Mouse (Mus musculus): ENCODE measurements around the gene Tmem184b. TPM values are rescaled to one million over a fixed set of nuclear protein-coding genes. Genes with fewer than 3 reads are reported as not detected.

The Tmem184b gene
- polyA plus RNA-seq, 1 experiment from 2014 or later, result 8.7 TPM

DNA sequence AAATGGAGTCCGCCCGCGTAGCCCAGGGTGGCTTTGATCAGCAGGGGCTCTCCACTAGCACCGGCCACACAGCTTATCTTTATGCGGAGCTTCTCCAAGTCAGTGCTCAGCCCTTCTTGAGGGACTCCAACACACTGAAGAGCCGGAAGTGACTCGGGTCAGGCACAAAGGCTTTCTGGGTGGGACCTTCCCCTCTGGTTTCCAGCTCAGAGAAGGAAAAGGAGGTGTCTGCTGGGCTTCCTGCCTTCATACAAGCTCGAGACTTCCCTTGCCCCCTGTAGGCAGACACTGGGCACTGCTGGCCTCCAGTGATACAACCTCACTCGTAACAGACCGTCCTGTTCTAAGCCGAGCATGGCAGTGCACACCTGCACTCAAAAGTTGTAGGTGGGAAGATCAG, 6.6 kb downstream of the Tmem184b start:
- 0 out of 2 replicates have a peak, but pooled peaks have one; percentile 17 for ATAC-seq (ENCODE audit: low read depth)
- DNase-seq, result peak; percentile 40
- no peak overlapping the region for H3K27ac ChIP-seq

DNA sequence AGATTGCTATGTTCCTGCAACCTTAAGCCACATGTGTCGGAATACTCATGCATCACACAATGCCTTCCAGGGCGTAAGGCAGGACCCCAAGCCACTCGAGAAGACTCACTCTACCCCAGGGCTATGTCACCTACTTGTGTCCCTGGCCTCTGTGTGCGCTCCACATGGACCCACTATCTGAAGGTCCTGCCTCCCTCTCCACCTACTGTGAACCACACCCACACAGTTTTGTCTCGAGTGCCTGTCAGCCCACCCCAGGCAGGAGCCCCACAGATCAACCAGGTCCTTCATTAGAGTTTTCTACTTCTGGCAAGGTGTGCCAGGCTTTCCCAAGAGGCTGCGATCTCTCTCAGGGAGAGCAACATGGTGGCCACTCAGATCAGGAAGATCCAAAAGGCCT, 8.1 kb downstream of the Tmem184b start:
- Histone ChIP-seq H3K9me3 (replicated peaks) (no peaks in the 10 kb centered on the region), H3K4me3 (replicated peaks) (no peak overlapping the region), H3K36me3 (no peaks in the 10 kb centered on the region), H3K4me1 (replicated peaks) (peaks cover 81% of the 10 kb centered on the region), H3K4me2 (no peak overlapping the region), H3K27me3 (no peaks in the 10 kb centered on the region), H3K27ac (no peak overlapping the region), H3K9ac (no peak overlapping the region)
- no peak for DNase-seq
- no peak for ATAC-seq (ENCODE audit: low read depth)
- 56% methylated on average over 6 of the region's 6 CpGs for WGBS (ENCODE audit: insufficient replicate concordance)

More for the DNA sequence above, 6.6 kb downstream of the Tmem184b start:
- WGBS (ENCODE audit: insufficient replicate concordance), result 18% methylated on average over 11 of the region's 11 CpGs
- Histone ChIP-seq H3K4me3 (replicated peaks) (no peak overlapping the region), H3K4me1 (replicated peaks) (peaks cover 80% of the 10 kb centered on the region), H3K9ac (no peak overlapping the region), H3K4me2 (peak overlapping the region; percentile 36; the same call in 1 of the 2 replicates), H3K36me3 (no peaks in the 10 kb centered on the region), H3K9me3 (replicated peaks) (no peaks in the 10 kb centered on the region), H3K27me3 (no peaks in the 10 kb centered on the region)

DNA sequence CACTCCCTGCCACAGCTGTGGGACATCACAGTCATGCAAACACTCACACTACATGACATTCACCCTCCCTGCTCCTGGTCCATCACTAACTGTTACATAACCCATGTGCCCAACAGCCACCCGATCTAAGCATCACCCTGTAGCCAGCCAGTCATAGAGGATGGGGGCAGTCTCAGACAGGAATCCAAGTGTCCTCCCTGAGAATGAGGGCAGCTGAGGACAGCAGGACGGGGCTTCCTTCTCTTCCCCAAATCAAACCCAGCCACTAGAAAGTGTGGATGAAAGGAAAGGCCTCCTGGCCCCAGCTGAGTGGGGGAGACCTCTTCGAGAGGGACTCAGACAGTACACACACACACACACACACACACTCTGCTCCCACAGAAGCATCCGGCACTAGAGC, 8.5 kb downstream of the Tmem184b start:
- Histone ChIP-seq H3K4me2 (no peak overlapping the region), H3K27me3 (no peaks in the 10 kb centered on the region), H3K9me3 (replicated peaks) (no peaks in the 10 kb centered on the region), H3K27ac (no peak overlapping the region), H3K4me1 (replicated peaks) (peaks cover 81% of the 10 kb centered on the region), H3K9ac (no peak overlapping the region), H3K4me3 (replicated peaks) (no peak overlapping the region), H3K36me3 (no peaks in the 10 kb centered on the region)
- no peak for DNase-seq
- ATAC-seq (ENCODE audit: low read depth), result no peak
- 63% methylated on average over 4 of the region's 4 CpGs for WGBS (ENCODE audit: insufficient replicate concordance)

DNA sequence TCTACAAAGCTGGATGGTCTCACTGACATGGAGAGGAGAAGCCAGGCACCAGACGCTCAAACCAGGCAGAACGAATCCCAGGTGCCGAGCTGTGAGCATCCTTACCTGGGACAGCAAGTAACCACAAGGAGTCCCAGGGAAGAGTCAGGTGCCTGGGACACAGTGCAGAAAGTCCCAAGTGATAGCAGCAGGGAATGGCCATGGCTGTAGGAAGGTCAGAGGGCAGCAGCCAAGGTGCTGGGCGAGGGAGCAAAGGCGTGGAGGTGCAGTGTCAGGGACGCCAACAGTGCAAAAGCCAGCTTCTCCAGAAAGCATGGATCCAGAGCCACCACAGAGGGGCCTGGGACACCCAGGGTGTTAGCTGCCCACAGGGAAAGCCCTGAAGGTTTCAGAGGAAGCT, 10.3 kb downstream of the Tmem184b start:
- DNase-seq (no peak), ATAC-seq (ENCODE audit: low read depth) (no peak)
- H3K4me1 ChIP-seq (replicated peaks), result peaks cover 90% of the 10 kb centered on the region
- H3K4me2 ChIP-seq, result no peak overlapping the region
- peak overlapping the region; percentile 72 for H3K27ac ChIP-seq
- no peaks in the 10 kb centered on the region for H3K36me3 ChIP-seq
- 76% methylated on average over 6 of the region's 6 CpGs for whole genome bisulfite sequencing (ENCODE audit: insufficient replicate concordance)
- H3K27me3 ChIP-seq, result no peaks in the 10 kb centered on the region
- H3K9me3 ChIP-seq (replicated peaks), result no peaks in the 10 kb centered on the region
- H3K4me3 ChIP-seq (replicated peaks), result no peak overlapping the region
- no peak overlapping the region for H3K9ac ChIP-seq

DNA sequence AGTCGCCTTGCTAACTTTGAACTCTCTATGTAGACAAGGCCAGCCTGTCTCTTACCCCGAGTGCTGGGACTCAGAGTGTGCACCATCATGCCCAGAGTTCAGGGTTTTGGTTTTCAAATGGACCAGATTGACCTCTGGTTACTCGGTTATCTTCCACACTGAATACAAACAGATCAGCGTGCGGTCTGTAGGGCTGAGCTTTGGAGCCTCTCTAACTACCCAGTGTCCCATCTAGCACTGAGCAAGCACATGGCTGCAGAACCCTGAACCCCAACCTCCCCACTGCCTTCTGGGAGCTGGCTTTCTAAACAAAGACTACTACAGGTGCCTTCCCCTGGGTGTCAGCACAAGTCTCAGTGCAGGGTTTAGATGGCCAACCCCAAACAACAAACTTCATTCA, 10.8 kb downstream of the Tmem184b start:
- H3K4me1 ChIP-seq (replicated peaks), result peaks cover 95% of the 10 kb centered on the region
- H3K9ac ChIP-seq, result no peak overlapping the region
- ATAC-seq (ENCODE audit: low read depth) (peak; percentile 46; the same call in 1 of the 2 replicates), DNase-seq (no peak)
- no peak overlapping the region for H3K4me2 ChIP-seq
- H3K4me3 ChIP-seq (replicated peaks), result no peak overlapping the region
- H3K9me3 ChIP-seq (replicated peaks), result no peaks in the 10 kb centered on the region
- H3K27ac ChIP-seq, result peak overlapping the region; percentile 72
- no peaks in the 10 kb centered on the region for H3K27me3 ChIP-seq
- H3K36me3 ChIP-seq, result no peaks in the 10 kb centered on the region
- 64% methylated on average over 5 of the region's 5 CpGs for WGBS (ENCODE audit: insufficient replicate concordance)

DNA sequence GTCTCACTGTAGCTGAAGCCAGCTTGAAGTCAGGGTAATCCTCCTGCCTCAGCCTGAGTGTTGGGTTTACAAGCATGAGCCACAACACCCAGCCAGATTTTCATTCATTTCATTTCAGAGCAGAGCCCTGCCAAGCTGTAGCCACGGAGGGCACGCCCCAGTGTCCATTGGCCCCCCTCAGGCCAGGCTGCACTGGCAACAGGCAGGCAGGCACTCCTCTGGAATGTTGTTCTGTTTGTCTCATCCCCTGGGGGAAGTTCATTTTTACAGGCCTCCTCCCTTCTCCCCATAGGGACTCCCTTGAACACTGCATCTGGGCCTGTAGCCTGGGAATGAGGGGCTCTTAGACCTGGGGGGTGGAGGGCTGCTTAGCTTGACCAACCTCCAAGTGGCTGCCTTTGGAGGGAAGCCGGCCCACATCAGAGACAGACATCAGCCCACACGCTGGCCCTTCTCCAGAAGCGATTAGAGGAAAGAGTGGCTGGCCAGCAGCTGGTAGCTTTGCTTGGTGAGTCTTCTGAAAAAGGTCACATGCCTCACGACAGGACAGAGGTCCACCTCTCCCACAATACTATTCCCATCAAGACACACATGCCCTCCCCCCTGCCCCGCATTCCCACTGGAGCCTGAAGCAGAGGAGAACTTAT, 11.8 kb downstream of the Tmem184b start:
- Histone ChIP-seq H3K4me2 (no peak overlapping the region), H3K27me3 (no peaks in the 10 kb centered on the region), H3K9ac (no peak overlapping the region), H3K4me1 (replicated peaks) (peaks cover 91% of the 10 kb centered on the region), H3K27ac (peak overlapping the region; percentile 72; the same call in 1 of the 2 replicates), H3K9me3 (replicated peaks) (no peaks in the 10 kb centered on the region), H3K36me3 (no peaks in the 10 kb centered on the region), H3K4me3 (replicated peaks) (no peak overlapping the region)
- ATAC-seq (ENCODE audit: low read depth), result no peak
- WGBS (ENCODE audit: insufficient replicate concordance), result 64% methylated on average over 7 of the region's 7 CpGs
- no peak for DNase-seq

DNA sequence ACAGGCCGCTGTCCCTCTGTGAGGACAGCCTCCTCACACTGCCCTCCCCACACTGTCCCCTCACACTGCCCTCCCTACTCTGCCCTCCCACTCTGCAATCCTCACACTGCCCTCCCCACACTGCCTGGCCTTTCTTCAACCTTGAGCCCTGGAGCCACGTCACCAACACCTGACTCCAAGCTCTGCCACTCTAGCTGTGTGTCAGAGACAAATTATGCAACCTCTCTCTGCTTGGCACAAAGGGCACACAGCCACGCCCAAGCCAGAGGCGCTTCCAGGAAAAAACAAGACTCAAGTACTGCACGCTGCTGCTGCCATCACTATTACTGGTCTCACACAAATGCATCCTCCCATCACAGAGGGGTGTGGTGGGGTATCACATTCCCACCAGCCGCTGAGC, 12.9 kb downstream of the Tmem184b start:
- ATAC-seq (ENCODE audit: low read depth) (0 out of 2 replicates have a peak, but pooled peaks have one; percentile 29), DNase-seq (no peak)
- H3K4me1 ChIP-seq (replicated peaks), result peaks cover 79% of the 10 kb centered on the region
- no peak overlapping the region for H3K4me3 ChIP-seq (replicated peaks)
- H3K4me2 ChIP-seq, result no peak overlapping the region
- 62% methylated on average over 6 of the region's 6 CpGs for WGBS (ENCODE audit: insufficient replicate concordance)
- no peak overlapping the region for H3K27ac ChIP-seq
- H3K9ac ChIP-seq, result no peak overlapping the region
- no peaks in the 10 kb centered on the region for H3K36me3 ChIP-seq
- no peaks in the 10 kb centered on the region for H3K9me3 ChIP-seq (replicated peaks)
- H3K27me3 ChIP-seq, result no peaks in the 10 kb centered on the region

DNA sequence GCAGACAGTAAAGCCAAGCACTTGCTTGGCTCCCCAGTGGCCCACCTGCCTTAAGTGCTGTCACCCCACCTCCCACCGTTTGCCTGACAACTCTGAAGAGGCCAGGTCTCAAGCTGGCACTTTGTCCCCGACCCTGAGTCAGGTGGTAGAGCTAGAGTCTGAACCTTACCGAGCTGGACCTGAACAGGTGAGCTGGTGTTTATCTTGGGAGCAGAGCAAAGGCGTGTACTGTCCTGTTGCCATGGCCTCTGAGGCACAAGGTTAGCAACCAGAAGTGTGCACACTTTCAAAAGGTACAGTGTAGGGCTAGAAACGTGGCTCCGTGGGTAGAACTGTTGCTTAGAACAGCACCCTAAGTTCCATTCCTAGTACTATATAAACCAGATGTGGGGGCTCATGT, 15.2 kb downstream of the Tmem184b start:
- peaks cover 59% of the 10 kb centered on the region for H3K4me1 ChIP-seq (replicated peaks)
- H3K4me3 ChIP-seq (replicated peaks), result no peak overlapping the region
- no peaks in the 10 kb centered on the region for H3K9me3 ChIP-seq (replicated peaks)
- 54% methylated on average over 6 of the region's 6 CpGs for WGBS (ENCODE audit: insufficient replicate concordance)
- 0 out of 2 replicates have a peak overlapping the region, but pooled peaks have one; percentile 7 for H3K27ac ChIP-seq
- DNase-seq (no peak), ATAC-seq (ENCODE audit: low read depth) (no peak)
- H3K36me3 ChIP-seq, result no peaks in the 10 kb centered on the region
- no peak overlapping the region for H3K4me2 ChIP-seq
- no peak overlapping the region for H3K9ac ChIP-seq
- H3K27me3 ChIP-seq, result no peaks in the 10 kb centered on the region

DNA sequence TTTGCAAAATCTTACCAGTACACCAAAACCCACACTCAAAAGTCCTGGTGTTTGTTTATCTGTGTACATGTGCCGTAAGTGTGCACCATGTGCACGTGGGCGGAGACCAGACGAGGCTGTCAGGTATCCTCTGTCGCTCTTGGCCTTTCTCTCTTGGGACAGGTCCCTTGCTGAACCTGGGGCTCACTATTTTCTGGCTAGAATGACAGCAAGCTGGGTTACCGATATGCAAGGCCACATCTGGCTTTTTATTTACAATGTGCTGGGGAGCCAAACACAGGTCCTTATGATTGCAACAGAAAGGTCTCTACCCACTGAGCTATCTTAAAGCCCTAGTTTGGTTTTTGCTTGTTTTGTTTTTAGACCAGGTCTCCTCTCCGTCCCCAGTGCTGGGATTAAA, 15.8 kb downstream of the Tmem184b start:
- Histone ChIP-seq H3K27me3 (no peaks in the 10 kb centered on the region), H3K4me1 (replicated peaks) (peaks cover 53% of the 10 kb centered on the region), H3K9ac (no peak overlapping the region), H3K4me2 (no peak overlapping the region), H3K27ac (0 out of 2 replicates have a peak overlapping the region, but pooled peaks have one; percentile 7), H3K36me3 (no peaks in the 10 kb centered on the region), H3K4me3 (replicated peaks) (no peak overlapping the region), H3K9me3 (replicated peaks) (no peaks in the 10 kb centered on the region)
- ATAC-seq (ENCODE audit: low read depth) (no peak), DNase-seq (no peak)
- WGBS (ENCODE audit: insufficient replicate concordance), result 42% methylated on average over 7 of the region's 7 CpGs

DNA sequence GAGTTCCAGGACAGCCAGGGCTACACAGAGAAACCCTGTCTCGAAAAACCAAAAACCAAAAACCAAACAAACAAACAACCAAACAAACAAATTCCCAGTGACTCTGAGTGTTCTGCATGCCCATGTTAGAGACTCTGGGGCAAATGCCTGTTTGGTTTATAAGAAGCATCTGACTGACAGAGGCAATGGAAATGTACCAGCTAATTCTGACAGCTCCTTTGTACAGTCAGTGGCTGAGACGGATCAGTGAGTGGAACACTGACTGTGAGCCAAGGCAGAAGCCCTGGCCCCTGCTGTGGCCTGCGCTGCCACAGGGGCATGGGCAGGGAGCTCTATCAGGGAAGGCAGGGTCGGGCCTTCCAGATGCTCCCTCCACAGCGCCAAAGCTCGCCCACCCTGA, 16.3 kb downstream of the Tmem184b start:
- Histone ChIP-seq H3K27ac (no peak overlapping the region), H3K9me3 (replicated peaks) (no peaks in the 10 kb centered on the region), H3K9ac (no peak overlapping the region)

DNA sequence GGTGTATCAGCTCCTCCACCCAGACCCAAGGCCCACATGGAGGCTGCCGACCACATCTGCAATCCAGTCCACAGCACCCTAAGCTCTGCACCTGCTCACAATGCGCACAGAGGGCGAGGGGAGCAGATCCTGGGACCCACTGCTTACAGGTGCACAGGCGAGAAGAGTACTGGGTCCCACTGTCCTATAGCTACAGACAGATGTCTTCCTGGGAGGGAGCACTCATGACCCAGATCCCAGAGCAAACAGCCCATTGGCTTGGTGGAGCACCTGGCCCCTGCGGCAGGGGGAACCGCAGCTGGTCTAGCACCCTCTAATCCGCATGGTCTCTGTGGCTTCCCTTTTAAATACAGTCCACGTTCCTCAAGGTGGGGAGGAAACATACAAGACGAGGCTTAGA, 21.7 kb downstream of the Tmem184b start:
- ATAC-seq (ENCODE audit: low read depth) (no peak), DNase-seq (no peak)
- Histone ChIP-seq H3K27me3 (no peaks in the 10 kb centered on the region), H3K9me3 (replicated peaks) (no peaks in the 10 kb centered on the region), H3K4me1 (replicated peaks) (peaks cover 4% of the 10 kb centered on the region; the same call in 1 of the 2 replicates), H3K4me3 (replicated peaks) (no peak overlapping the region), H3K4me2 (no peak overlapping the region), H3K27ac (no peak overlapping the region), H3K9ac (no peak overlapping the region), H3K36me3 (peaks cover 8% of the 10 kb centered on the region; the same call in 1 of the 2 replicates)
- 76% methylated on average over 9 of the region's 9 CpGs for WGBS (ENCODE audit: insufficient replicate concordance)

More for the DNA sequence above, 16.3 kb downstream of the Tmem184b start:
- ATAC-seq (ENCODE audit: low read depth) (no peak), DNase-seq (no peak)
- Histone ChIP-seq H3K4me2 (no peak overlapping the region), H3K36me3 (no peaks in the 10 kb centered on the region), H3K27me3 (no peaks in the 10 kb centered on the region), H3K4me3 (replicated peaks) (no peak overlapping the region), H3K4me1 (replicated peaks) (peaks cover 48% of the 10 kb centered on the region)
- 41% methylated on average over 6 of the region's 6 CpGs for WGBS (ENCODE audit: insufficient replicate concordance)
